Mouse (Mus musculus) small intestine, adult 2 months (tissue): ENCODE data around the gene Slain1.

Experiments used
- CTCF ChIP-seq: fragments of 200-500 bp; IDR thresholded peaks from 2 replicates; pipeline ENCODE4 v1.5.1; 2012; ENCODE audit warnings: low read depth, mild to moderate bottlenecking, control low read depth, inconsistent platforms, low read length, moderate library complexity, mixed read lengths; ENCODE audit not compliant: insufficient replicate concordance, insufficient read length; ENCODE audit errors: extremely low read depth
- POLR2A ChIP-seq: fragments of 200-500 bp; IDR thresholded peaks from 2 replicates; pipeline ENCODE4 v1.6.1; 2012; ENCODE audit warnings: low read depth, mild to moderate bottlenecking, control low read depth, inconsistent platforms, low read length, moderate library complexity

GRCm38 (mm10) chr14:103613573-103614271, 36.3 kb upstream of the Slain1 start:
- TF ChIP-seq CTCF (no peak), POLR2A (no peak)
